Mouse (Mus musculus) stomach, embryonic 15.5 days (tissue): Measurements from ENCODE around the gene Gm20821. TPM values are rescaled to one million over a fixed set of nuclear protein-coding genes. Genes with fewer than 3 reads are reported as not detected.
"Not testable (repeated sequence)": the region's sequence is repeated elsewhere in the genome, so short reads cannot be mapped to it uniquely, and the experiment has no call there.

Experiments used
- ATAC-seq: fragments of 200-750 bp; cut with Nextera tagmentation; 2 replicates; pipeline ENCODE4 v1.8.0; 2017; ENCODE audit warnings: low read depth, moderate number of reproducible peaks, moderate TSS enrichment; ENCODE audit not compliant: insufficient read depth, low FRiP score
- H3K27ac ChIP-seq: fragments of 300-500 bp; sonication (generic); 2 replicates; pipeline ENCODE4 v1.5.1; 2015; ENCODE audit warnings: mild to moderate bottlenecking, inconsistent platforms
- H3K27me3 ChIP-seq: fragments of 300-500 bp; sonication (generic); replicated peaks from 2 replicates; pipeline ENCODE4 v1.6.1; 2015; ENCODE audit warnings: inconsistent platforms
- H3K36me3 ChIP-seq: fragments of 300-500 bp; sonication (generic); 2 replicates; pipeline ENCODE4 v1.6.1; 2015; ENCODE audit warnings: inconsistent platforms
- H3K4me1 ChIP-seq: fragments of 300-500 bp; sonication (generic); 2 replicates; pipeline ENCODE4 v1.6.1; 2015; ENCODE audit warnings: inconsistent platforms
- H3K4me2 ChIP-seq: fragments of 300-500 bp; sonication (generic); 2 replicates; pipeline ENCODE4 v1.6.1; 2015; ENCODE audit warnings: mild to moderate bottlenecking, inconsistent platforms
- H3K4me3 ChIP-seq: fragments of 300-500 bp; sonication (generic); replicated peaks from 2 replicates; pipeline ENCODE4 v1.5.1; 2015; ENCODE audit warnings: inconsistent platforms
- H3K9ac ChIP-seq: fragments of 300-500 bp; sonication (generic); 2 replicates; pipeline ENCODE4 v1.6.1; 2015; ENCODE audit warnings: inconsistent platforms
- H3K9me3 ChIP-seq: fragments of 300-500 bp; sonication (generic); 2 replicates; pipeline ENCODE4 v1.6.1; 2016; ENCODE audit warnings: inconsistent platforms
- WGBS: fragments of 180-500 bp; shearing (Covaris S2); methylation state at CpG from one replicate; pipeline ENCODE4 v1.1.7; 2015; 5-methylcytosine and 5-hydroxymethylcytosine counted together
- polyA plus RNA-seq: library from polyadenylated mRNA; unstranded; fragments of >200 nt; fragmentation: Nextera tagmentation; extraction: Ambion mirVana; gene quantifications from 2 replicates; pipeline ENCODE4 v1.2.1, GENCODE M21; 2015

Gene Gm20821
- polyA plus RNA-seq, result not detected in 2 replicates

GRCm38 (mm10) chrY:9781504-9781903 lies at the start of gene Gm20821:
Gm20821 (plus strand) TSS chrY:9781804.
- WGBS, result 52% methylated on average over 2 of the region's 2 CpGs

More at GRCm38 (mm10) chrY:9781504-9781903, at the start of gene Gm20821:
- H3K36me3 ChIP-seq, H3K9ac ChIP-seq, H3K9me3 ChIP-seq, H3K4me1 ChIP-seq, H3K27me3 ChIP-seq, H3K4me2 ChIP-seq, H3K4me3 ChIP-seq, H3K27ac ChIP-seq, ATAC-seq: not testable (repeated sequence)
